Mouse (Mus musculus) cerebellum, adult 2 months (tissue): ENCODE results near the gene Wbp2.

ENCODE experiments used
- CTCF ChIP-seq: fragments of 200-500 bp; IDR thresholded peaks from 2 replicates; pipeline ENCODE4 v1.5.1; 2011; ENCODE audit warnings: low read depth, mild to moderate bottlenecking, control low read depth, low read length, moderate library complexity, borderline replicate concordance; ENCODE audit not compliant: insufficient read depth
- POLR2A ChIP-seq: fragments of 200-500 bp; IDR thresholded peaks from 2 replicates; pipeline ENCODE4 v1.6.1; 2011; ENCODE audit warnings: low read length, control low read depth, borderline replicate concordance; ENCODE audit not compliant: insufficient read depth

DNA sequence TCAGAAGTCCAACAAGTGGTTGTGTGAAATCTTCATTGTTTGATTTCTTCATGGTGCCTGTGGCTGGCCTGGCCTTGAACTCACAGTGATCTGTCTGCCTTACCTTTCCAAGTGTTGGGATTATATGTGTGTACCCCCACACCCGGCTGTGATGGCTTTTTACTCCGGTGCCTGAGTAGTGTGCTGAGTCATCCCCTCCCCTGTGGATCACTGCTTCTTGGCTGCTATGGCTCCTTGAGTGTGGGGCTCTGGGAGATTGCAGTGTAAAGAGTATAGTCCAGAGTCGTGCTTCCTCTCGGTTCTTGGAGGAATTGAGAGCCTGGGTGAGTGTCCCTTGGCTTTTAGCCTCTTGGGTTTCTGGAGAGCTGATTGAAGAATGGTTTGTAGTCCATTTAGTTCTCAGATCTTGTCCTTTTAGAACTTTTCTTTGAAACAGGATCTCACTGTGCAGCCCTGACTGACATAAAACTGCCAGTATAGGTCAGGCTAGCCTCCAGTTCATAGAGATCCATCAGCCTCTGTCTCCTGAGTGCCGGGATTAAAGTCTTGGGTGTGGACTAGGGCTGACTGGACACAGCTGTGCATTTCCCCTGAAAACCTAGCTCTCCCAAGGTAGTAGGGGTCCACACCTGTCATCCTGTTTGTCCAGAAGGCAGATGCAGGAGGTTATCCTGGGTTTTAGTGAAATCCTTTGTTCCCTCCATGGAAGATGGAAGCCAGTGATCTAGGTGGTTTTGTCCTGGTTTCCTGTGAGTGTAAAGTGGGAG, 44.2 kb downstream of the Wbp2 start:
- no peak for TF ChIP-seq CTCF
- no peak for TF ChIP-seq POLR2A
